Mouse (Mus musculus) neural tube, embryonic 13.5 days (tissue): ENCODE data around the gene Klk14. TPM values are rescaled to one million over a fixed set of nuclear protein-coding genes. Genes with fewer than 3 reads are reported as not detected.

Experiments
- polyA plus RNA-seq: library from polyadenylated mRNA; unstranded; fragments of >200 nt; fragmentation: Nextera tagmentation; extraction: Ambion mirVana; gene quantifications from 2 replicates; pipeline ENCODE4 v1.2.1, GENCODE M21; 2015

Klk14 gene
- polyA plus RNA-seq, 1 experiment from 2014 or later, result not detected

Other genes starting within 250 kb of the Klk14 start
- not detected in 2 replicates for gene Cldnd2, start 249.6 kb upstream of the Klk14 start, polyA plus RNA-seq
- gene Etfb, start 246.3 kb upstream of the Klk14 start, polyA plus RNA-seq, result 148 and 170 TPM in 2 replicates
- gene Gm45233, start 246.3 kb upstream of the Klk14 start, polyA plus RNA-seq, result 0.40 TPM in 1 of 2 replicates, not detected in the other
- gene Vsig10l, start 227.3 kb upstream of the Klk14 start, polyA plus RNA-seq, result 8.1 and 9.6 TPM in 2 replicates
- gene Iglon5, start 200.3 kb upstream of the Klk14 start, polyA plus RNA-seq, result 8.6 TPM in 2 replicates
- not detected in 2 replicates for gene 4931406B18Rik, start 184.5 kb upstream of the Klk14 start, polyA plus RNA-seq
- gene Cd33, start 146.0 kb upstream of the Klk14 start, polyA plus RNA-seq, result 1.5 and 1.6 TPM in 2 replicates
- 8.2 and 9.5 TPM in 2 replicates for gene Zfp658, start 128.2 kb upstream of the Klk14 start, polyA plus RNA-seq
- 13.9 and 14.7 TPM in 2 replicates for gene Zfp719, start 110.8 kb upstream of the Klk14 start, polyA plus RNA-seq
- 0.29 and 0.32 TPM in 2 replicates for gene Zfp819, start 83.2 kb upstream of the Klk14 start, polyA plus RNA-seq
- gene Ceacam18, start 55.7 kb upstream of the Klk14 start, polyA plus RNA-seq, result not detected in 2 replicates
- gene Siglece, start 30.3 kb upstream of the Klk14 start, polyA plus RNA-seq, result 0.41 TPM in 1 of 2 replicates, not detected in the other
- 20.1 and 21.1 TPM in 2 replicates for gene Ctu1, start 18.4 kb upstream of the Klk14 start, polyA plus RNA-seq
- gene Klk13, start 22.1 kb downstream of the Klk14 start, polyA plus RNA-seq, result not detected in 2 replicates
- gene Klk12, start 78.5 kb downstream of the Klk14 start, polyA plus RNA-seq, result not detected in 2 replicates
- gene Klk11, start 84.2 kb downstream of the Klk14 start, polyA plus RNA-seq, result not detected in 2 replicates
- not detected in 2 replicates for gene Klk10, start 90.6 kb downstream of the Klk14 start, polyA plus RNA-seq
- gene Klk9, start 101.5 kb downstream of the Klk14 start, polyA plus RNA-seq, result not detected in 2 replicates
- 8.0 and 8.3 TPM in 2 replicates for gene Klk8, start 107.2 kb downstream of the Klk14 start, polyA plus RNA-seq
- not detected in 2 replicates for gene Klk7, start 120.9 kb downstream of the Klk14 start, polyA plus RNA-seq
- not detected in 2 replicates for gene Klk6, start 134.1 kb downstream of the Klk14 start, polyA plus RNA-seq
- not detected in 2 replicates for gene Klk5, start 151.6 kb downstream of the Klk14 start, polyA plus RNA-seq
- gene Klk4, start 190.7 kb downstream of the Klk14 start, polyA plus RNA-seq, result 0.31 TPM in 1 of 2 replicates, not detected in the other
- not detected in 2 replicates for gene Klk15, start 243.3 kb downstream of the Klk14 start, polyA plus RNA-seq